Mouse (Mus musculus): ENCODE results near the gene Cdc16.
"Not testable (repeated sequence)": the region's sequence is repeated elsewhere in the genome, so short reads cannot be mapped to it uniquely, and the experiment has no call there.

Gene Cdc16

DNA sequence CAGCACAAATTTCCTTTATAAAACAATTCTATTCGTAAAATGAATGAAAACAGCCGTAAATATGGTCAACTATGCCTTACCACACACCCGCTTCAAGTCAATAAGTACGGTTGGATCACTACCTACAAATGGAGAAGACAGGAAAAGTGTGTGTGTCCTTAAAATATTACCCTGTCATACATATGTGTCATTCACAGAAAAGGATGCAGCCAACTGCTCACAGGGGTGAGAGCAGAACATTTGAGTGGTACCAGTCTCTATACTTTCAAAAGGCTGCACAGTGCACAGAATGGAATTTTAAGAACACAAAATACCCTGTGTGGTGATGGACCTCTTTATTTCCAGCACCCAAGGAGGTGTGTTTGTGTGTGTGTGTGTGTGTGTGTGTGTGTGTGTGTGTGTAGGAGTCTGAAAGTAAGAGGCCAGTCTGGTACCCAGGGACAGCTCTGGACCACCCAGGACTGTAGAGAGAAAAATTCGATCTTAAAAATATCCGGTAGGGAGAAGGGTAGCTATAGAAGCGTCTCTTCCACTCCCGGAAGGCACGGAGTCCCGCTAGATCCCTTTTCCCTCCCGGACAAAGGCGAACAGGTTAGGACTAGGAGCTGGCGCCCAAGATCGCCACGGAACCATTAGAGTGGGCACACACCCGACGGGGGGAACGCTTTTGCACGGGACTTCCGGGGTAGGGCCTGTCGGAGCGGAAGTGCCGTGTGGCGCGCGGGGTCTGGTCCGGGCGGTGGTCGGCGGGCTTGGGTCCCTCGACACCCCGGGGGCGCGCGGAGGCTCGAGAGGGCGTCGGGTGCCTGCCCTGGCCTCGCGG is at the start of gene Cdc16:
Gene Cdc16 (plus strand): TSS at position 695 of the 823 bp plus-strand sequence.
- peak; percentile 94 for DNase-seq

DNA sequence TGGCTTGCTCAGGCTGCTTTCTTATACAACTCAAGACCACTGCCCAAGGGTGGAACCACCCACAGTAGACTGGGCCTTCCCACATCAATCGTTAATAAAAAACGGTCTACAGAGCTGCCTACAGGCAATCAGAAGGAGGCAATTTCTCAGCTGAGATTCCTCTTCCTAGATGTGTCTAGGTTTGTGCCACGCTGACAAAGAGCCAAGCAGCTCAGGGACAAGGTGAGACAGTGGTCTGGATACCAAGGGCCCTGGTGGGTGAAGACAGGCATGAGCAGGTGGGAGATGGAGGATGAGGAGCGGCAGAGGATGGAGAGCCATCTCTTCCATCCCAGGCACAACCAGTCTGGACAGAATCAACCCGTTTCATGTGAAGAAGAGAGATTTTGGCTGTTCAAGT is 49.0 kb upstream of the Cdc16 start:
- no peak for DNase-seq

DNA sequence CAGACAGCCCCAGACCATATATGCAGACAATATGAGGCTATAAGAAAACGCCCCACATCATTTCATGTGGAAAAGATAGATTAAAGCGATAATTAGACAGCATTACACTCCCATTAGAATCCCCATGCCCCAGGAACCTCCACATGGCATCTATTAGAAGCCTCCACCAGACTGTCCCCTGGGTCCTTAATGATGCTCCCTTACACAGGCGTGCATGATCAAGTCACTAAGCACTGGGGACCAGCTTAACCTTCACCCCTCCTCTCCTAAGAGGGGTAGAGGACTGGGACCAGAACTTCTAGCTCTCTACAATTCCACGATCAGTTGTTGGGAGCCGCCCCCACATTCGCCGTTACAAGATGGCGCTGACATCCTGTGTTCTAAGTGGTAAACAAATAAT is 38.5 kb upstream of the Cdc16 start:
- no peak for DNase-seq

DNA sequence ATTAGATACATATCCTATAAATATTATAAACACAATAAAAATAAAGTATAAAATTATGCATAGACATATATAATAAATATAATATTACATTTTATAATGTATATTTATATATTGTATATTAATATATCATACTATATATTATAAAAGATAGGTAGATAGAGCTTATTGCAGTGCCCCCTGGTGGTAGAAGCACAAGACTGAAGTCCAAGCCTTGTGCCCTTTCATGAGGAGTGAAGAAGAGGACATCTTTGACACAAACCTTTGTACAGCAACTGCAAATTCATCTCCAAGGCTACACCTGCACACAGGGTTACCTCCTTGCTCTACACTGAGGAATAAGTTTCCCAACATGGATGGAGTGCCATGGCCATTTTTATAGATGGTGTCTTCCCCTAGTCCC is 31.8 kb upstream of the Cdc16 start:
- peak; percentile 76 for DNase-seq

DNA sequence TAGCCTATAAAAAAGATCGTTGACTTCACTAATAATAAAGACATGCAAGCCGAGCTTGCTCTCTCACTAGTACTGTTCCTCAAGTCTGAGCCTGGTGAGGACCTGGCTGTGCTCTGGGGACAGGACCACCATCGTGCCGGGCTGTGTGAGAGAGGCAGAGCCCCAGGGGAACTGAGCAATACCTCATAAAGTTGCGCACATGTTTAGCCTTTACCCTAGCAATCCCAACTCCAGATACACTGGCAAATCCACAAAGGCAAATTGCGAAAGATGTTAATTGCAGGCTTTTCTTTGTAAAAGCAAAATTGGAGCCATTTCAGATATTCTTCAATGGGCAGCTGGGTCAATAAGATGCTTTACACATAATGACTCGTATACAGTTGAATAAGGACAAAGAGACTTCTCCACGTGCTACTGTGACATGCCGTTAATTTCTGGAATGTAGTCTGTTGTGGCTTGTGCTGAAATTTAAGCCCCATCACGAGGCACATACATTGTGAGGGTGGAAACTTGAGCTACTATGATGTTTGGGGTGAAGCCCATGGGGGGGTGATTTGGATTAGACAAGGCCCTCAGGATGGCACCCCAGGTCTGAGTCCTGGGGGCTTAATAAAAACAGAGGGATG is 29.9 kb upstream of the Cdc16 start:
- DNase-seq = no peak

DNA sequence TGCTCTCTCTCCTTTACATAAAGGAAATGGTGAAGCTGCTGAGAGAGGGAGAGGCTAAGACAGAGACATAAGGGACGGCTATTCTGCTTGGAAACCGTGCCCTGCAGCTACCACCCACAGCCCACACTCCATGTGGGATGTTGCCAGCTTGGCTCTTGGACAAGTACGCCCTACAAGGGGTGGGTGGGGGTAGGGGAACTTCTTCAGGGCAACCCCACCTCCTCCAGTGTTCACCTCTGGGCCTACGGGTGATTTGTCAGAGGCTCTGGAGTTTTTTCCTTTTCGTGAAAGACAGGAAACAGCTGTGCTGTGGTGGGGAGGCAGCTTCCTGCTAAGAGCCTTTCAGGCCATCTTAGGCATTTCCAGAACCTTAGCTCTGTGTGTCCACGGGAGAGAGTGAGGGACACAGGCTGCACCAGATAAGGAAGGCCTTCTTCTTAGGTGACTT is 17.1 kb upstream of the Cdc16 start:
- DNase-seq = peak; percentile 68

DNA sequence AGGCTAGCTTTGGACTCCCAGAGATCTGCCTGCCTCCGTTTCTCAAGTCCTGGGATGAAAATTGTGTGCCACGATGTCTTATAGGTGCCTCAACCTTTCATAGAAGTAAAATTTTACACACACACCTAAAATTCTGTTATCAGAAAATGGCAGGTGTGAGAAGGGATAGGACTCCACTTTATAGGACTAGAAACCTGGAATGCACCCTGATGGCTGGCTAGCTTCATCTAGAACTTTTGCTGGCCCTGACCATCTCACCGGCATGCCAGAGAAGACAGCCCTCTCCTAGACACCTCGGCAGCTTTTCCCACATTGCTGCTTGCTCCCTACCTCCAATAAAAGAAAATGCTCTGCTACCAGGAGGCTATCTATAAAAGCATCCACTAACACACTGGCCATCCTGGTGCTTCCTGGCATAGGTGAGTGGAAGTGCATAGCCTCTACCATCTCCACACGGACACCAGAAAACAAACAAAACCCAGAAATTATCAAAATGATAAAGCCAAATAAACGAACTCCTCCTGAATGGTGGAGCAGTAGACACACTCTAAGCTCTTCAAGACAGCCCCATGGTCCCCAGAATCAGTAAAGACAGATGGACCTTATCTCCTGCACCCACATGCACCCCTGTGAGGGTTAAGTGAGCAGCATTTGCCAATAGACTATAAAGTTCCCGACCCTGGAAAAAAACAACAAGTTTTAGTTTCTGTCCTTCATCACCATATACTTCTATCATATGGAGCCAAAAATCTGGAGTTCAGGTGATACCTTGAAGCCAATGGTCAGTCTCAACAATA is 16.5 kb upstream of the Cdc16 start:
- no peak for DNase-seq

DNA sequence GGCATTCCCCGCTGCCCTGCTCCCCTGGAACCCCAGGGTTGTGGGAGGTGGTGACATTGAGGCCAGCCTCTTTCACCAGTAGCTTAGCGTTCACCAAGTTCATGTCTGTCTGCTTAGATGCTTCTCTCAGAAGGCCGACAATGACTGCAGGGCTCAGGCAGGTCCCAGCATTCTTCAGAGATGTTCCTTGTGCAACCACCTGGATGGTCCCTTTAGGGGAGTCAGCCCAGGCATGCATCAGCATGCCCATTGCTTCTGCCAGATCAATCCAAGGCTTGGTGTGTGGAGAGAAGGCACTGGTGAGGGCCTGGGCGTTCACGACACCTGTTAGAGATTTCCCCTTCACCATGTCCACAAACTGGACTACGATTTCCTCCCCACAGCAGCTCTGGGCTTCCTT is 11.3 kb upstream of the Cdc16 start:
- not testable (repeated sequence) for DNase-seq

DNA sequence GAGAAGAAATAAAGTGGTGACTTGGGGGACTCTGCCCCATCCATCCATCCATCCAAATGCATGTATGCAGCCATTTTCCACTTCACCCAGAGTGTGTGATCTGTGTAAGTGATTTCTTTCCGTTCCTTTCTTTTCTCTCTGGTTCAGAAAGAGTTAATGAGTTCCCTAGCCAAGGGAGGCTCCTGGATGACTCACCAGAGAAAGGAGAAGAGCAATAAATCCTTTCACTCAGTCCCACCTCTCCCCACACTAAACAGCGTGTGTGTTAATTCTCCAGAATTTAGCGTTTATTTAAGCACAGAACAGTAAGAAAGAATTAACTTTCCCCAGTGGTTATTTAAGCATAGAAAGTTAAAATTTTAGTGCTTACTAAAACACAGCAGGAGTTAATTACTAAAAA is 9.8 kb upstream of the Cdc16 start:
- no peak for DNase-seq

DNA sequence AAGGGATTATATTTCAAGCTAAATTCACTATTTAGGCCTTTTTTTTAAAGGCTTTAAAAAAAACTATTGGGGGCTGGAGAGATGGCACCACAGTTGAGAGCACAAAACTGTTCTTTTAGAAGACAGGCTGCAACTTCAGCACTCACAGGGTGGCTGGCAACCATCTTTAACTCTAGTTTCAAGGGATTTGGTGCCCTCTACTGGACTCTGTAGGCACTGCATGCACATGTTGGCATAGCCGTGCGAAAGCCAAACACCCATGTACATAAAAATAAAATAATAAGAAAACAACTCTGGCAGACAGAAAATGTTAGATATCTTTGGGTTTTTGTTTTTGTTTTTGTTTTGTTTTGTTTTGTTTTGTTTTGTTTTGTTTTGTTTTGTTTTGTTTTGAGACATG is 3.8 kb upstream of the Cdc16 start:
- peak; percentile 90 for DNase-seq

DNA sequence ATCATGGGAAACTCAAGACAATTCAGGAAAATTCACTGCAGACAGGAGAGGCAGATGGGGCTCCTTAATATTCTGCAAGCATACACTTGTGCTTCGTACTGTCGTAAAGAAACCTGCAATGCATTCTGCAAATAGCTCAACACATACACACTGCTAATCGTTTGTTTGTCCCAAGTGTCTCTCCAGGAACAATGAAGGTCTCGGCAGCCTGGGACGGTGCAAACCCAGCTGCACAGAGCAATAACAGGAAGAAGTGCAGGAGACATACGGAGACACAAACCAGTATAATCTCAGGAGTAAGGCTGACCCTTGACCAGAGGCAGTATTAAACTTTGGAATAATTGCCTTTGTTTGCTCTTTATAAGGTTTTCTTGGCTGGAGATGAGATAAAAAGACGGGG is 996 bp upstream of the Cdc16 start:
- DNase-seq = no peak

DNA sequence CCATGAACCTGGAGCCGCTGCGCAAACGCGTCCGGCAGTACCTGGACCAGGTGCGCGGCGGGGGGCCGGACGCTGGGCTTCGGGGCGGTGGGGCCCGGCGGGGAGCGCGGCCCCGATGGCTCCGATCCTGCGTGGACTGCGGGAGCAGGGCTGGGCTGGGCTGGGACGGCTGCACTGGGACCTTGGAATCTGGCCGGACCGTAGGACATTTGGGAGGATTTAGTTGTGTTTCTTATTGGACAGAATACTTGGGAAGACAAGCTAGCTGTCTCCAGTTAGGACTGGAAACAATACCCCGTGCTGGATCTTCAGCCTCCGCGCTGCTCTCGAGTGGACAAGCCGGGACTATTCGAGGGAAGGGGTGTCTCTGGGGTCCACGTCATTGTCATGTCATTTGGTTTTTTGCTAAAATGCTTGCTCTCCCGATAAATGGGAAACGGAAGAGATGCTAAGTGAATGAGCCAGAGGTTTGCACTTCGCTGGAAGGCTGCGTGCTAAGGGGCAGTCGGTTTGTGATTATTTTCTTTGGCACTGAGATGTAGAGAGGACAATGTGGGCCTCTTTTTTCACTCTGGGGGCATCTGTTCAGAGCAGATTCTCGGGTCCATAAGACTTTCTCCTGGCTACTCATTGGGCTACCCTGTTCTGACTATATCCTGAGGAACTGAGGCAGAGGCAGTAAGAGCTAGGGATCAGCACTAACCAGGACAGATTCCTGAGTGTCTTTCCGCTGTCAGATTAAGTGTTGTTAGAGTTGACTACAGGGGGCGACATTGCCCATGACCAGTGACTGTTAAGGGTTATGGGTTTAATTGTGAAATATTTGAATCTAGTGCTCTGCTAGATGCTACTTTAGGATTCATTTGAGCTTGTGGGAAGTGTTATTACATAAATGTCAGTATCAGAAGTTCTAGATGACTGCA is 590 bp downstream of the Cdc16 start:
- DNase-seq = peak; percentile 64

DNA sequence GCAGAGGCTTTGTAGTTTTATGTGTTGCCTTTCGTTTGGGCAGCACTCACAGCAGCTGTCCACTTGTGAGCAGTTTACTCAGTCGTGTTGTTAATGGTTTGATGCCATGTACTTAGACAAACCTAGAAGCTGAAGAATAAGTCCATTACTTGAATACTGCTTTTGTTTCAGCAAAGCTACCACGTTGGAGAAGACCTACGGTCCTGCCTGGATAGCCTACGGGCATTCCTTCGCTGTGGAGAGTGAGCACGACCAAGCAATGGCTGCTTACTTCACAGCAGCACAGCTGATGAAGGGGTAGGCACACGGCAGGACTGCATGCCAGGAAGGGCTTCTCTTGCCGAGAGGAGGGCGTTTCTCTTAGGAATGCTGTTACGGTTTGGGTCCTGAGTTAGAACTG is 11.7 kb downstream of the Cdc16 start:
- DNase-seq = no peak

DNA sequence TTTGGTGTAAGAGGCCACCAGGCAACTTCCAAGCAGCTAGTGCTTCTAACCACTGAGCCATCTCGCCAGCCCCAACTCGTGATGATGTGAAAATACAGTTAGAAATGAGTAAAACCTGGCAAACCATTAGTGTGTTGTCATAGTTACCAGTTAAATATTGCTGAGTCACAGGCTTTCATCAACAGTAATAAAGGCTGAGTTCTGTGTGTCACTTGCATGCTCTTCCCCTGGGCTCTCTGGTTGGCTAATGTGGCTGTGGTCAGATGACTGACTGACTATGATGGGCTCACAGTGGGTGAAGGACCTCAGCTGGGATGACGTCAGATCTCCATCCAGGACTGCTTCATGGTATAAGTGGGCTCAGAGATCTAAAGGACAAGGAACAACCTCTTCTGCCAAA is 23.1 kb downstream of the Cdc16 start:
- DNase-seq = no peak

DNA sequence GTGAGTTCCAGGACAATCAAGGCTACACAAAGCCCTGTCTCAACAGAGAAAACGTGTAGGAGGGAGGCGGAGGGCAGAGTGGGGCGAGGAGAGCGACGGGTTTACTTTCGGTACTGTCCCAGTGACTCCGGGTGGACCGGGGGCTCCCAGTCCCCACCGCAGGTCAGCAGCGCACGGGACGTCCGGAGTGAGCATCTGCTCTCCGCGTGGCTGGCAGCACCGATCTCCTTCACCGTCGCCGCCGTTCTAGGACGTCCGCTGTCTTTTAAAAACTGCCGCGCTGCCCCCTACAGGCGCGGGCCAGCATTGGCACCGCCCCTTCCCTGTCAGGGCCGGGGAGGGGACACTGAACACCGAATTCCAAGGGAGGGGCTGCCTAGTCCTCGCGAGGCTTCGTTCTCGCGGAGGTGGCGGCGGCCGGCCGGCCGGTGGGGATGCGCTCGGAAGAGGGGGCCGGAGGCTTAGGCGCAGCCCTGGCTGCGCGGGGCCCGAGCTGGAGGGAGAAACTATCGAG is 27.8 kb downstream of the Cdc16 start, which contains the start of gene Upf3a:
Gene Upf3a (plus strand): TSS at position 366 of the 514 bp plus-strand sequence.
- DNase-seq = peak; percentile 95

DNA sequence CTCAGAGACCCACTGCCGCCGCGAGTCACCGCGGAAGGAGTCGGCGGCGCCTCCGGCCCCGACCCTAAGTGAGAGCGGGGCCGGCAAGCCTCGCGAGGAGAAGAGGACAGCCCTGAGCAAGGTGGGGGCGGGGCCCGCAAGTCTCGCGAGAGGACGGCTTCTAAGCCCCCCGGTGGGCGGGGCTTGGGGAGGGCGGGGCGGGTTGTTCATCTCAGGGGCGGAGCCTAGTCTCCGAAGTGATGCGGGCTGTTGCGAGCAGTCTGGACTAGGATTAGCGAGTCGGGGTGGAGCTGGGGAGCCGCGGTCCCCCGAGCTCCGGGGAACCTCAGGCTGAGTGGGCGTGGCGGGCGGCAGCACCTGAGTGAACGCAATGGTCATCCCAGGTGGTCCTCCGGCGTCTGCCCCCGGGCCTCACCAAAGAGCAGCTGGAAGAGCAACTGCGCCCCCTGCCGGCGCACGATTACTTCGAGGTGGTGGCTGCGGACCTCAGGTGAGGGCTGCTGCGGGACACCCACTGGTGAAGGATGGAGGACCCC is 28.4 kb downstream of the Cdc16 start:
- DNase-seq = peak; percentile 100

DNA sequence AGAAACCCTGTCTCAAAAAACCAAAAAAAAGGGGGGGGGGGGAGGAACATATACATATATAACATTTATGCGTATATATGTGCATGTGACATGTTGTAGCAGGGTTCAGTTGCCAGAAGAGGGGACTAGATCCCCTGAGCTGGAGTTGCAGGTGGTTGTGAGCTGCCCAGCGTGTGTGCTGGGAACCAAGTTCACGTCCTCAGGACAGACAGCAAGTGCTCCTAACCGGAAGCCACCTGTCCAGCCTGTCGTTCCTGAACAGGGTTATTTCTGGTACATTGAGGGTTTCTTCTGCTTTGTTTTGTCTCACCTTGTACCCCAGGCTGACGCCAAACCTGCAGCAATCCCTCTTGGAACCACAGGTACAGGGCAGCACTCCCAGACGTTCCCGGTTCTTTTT is 32.1 kb downstream of the Cdc16 start:
- DNase-seq = no peak

DNA sequence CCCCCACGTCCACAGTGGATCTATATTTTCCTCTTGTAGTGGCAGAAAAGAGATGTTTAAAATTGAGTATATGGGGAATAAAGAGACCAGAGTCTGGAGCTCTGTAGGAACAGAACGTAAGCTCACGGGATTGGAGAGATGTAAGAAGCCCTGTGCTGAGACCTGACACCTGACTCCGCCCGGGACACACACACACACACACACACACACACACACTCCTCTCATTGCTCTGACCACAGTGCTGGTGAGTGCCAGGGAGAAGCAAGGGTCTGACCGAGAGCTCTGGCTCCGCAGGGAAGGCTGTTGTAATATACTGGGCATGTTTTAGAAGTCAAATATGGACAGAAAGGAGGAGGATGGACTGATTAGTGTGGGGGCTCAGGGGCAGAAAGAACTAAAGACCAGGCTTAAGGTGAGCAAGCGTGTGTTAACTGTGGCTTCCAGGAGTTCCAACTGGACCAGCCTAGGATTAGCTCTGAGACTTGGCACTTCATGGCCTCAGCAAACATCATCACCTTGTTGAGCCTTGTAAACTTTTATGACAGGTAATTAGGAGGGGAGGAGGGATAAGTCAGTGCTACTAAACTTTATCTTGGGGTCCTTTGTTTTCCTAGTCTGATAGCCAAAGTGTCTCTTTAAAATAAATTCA is 35.7 kb downstream of the Cdc16 start:
- no peak for DNase-seq

DNA sequence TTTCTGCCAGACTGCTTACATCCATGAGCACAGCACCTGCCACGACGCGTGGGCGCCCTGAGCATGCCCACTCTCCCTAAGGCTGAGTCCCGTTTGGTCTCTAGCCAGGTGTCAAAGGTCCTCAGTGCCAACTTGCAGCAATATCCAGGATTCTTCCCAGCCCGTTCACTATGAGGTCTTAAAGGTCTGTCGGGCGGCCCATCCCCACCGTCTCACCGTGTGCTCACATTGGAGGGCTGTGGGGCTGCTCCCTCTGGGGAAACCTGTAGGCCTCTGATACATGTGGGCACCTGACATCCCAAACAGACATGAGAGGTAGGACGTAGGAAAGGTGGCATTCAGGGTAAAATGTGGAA is 36.2 kb downstream of the Cdc16 start:
- DNase-seq = no peak

DNA sequence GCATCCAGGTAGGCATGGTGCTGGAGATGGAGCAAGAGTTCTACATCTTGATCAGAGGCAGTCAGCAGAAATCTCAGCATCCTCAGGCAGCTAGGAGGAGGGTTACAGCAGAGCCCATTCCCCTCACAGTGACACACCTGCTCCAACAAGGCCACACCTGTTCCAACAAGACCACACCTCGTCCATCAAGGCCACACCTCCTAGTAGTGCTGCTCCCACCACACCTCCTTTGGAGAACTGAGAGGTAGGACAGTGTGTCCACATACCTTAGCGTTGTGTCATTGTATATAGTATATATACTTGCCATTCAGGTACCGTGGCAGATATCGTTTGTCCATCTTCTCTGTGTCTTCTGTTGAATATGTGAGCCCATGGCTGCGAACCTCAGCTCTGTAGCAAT is 40.2 kb downstream of the Cdc16 start:
- no peak for DNase-seq

DNA sequence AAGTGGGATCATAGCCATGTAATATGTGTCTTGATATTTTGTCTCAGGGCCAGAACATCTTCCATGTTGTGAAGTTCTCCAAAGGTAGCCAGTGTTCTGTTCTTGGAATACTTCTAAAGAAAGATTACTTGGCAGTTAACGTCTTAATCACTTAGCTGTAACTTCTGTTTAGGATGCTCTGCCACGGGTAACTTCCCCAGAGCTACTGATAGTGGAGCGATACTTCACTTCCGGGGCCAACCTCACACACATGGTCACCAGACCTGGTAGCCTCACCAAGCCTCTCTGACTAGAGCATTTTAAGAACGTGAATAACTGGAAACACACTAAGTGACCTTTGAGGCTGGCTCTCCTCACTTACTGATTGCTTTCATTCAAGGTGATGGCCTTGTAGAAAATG is 42.1 kb downstream of the Cdc16 start:
- no peak for DNase-seq
